Mouse (Mus musculus) cerebellum, adult 2 months (tissue): ENCODE data around the gene Hspbp1. TPM values are rescaled to one million over a fixed set of nuclear protein-coding genes. Genes with fewer than 3 reads are reported as not detected.

Experiments
- DNase-seq, 2 experiments: peaks; one replicate each; pipeline ENCODE4 v3.0.0; 2021
- H3K27ac ChIP-seq: fragments of 200-500 bp; 2 replicates; pipeline ENCODE4 v1.5.1; 2012; ENCODE audit warnings: low read length, control low read depth, inconsistent platforms; ENCODE audit not compliant: insufficient read depth
- H3K27me3 ChIP-seq: fragments of 200-500 bp; 2 replicates; pipeline ENCODE4 v1.6.1; 2012; ENCODE audit warnings: inconsistent platforms, mild to moderate bottlenecking, low read length, moderate library complexity; ENCODE audit not compliant: control insufficient read depth, insufficient read depth
- H3K4me1 ChIP-seq: fragments of 200-500 bp; 2 replicates; pipeline ENCODE4 v1.6.1; 2011; ENCODE audit warnings: low read length; ENCODE audit not compliant: control insufficient read depth, insufficient read depth
- H3K4me3 ChIP-seq: fragments of 200-500 bp; replicated peaks from 2 replicates; pipeline ENCODE3; 2011; ENCODE audit warnings: mild to moderate bottlenecking, low read depth, low read length, control low read depth; ENCODE audit not compliant: insufficient read depth
- CTCF ChIP-seq: fragments of 200-500 bp; IDR thresholded peaks from 2 replicates; pipeline ENCODE4 v1.5.1; 2011; ENCODE audit warnings: low read depth, mild to moderate bottlenecking, control low read depth, low read length, moderate library complexity, borderline replicate concordance; ENCODE audit not compliant: insufficient read depth
- POLR2A ChIP-seq: fragments of 200-500 bp; IDR thresholded peaks from 2 replicates; pipeline ENCODE4 v1.6.1; 2011; ENCODE audit warnings: low read length, control low read depth, borderline replicate concordance; ENCODE audit not compliant: insufficient read depth
- whole genome bisulfite sequencing: fragments of 180-500 bp; shearing (Covaris S2); methylation state at CpG from one replicate; pipeline ENCODE4 v1.1.7; 2018; 5-methylcytosine and 5-hydroxymethylcytosine counted together
- polyA plus RNA-seq: library from polyadenylated mRNA; depleted of rRNA; stranded (reverse); fragments of >200 nt; gene quantifications from 2 replicates; pipeline ENCODE4 v1.2.3, GENCODE M21; 2012

Hspbp1 gene
- polyA plus RNA-seq, 1 experiment, result 96.8 TPM

DNA sequence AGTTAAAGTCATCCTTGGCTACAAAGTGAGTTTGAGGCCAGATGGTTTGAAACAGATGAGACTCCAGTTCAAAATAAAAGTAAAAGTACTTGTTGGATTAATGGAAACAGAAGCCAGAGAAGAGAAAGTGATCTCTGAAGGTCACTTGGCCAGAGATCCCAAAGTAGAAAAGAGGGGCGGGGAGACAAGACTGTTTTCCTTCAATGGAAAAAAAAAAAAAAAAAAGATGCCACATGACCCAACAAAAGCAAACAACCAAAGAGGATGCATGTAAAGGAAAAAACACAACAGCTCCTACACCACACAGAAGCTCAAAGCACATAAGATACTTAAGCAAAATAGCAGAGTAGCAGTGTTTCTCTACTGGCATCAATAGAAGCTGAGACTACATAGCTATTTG lies 29.0 kb downstream of the Hspbp1 start:
- peaks cover 16% of the 10 kb centered on the region for H3K4me1 ChIP-seq
- no peak overlapping the region for H3K4me3 ChIP-seq
- 60% methylated on average over 1 of the region's 1 CpGs for WGBS
- DNase-seq, result no peak
- no peaks in the 10 kb centered on the region for H3K27me3 ChIP-seq
- TF ChIP-seq POLR2A, result no peak
- H3K27ac ChIP-seq, result no peak overlapping the region

DNA sequence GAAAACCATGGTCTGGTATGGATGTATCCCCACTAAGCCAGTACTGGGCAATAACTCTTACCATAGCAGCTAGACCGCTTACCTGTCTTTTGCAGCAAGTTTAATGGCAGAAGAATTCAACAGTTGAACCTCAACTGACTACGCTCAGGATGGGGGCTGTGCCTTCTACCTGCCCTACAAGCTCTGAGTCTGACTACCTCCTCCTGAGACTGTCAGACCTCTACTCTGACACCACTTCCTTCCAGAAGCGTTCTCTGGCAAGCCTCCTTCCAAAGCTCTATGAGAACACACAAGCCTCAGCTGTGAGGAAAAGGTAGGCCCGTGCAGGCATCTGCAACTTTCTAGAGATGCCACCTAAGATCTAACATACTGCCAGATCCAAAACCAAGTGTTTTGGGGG lies 29.5 kb downstream of the Hspbp1 start:
- peaks cover 16% of the 10 kb centered on the region for H3K4me1 ChIP-seq

DNA sequence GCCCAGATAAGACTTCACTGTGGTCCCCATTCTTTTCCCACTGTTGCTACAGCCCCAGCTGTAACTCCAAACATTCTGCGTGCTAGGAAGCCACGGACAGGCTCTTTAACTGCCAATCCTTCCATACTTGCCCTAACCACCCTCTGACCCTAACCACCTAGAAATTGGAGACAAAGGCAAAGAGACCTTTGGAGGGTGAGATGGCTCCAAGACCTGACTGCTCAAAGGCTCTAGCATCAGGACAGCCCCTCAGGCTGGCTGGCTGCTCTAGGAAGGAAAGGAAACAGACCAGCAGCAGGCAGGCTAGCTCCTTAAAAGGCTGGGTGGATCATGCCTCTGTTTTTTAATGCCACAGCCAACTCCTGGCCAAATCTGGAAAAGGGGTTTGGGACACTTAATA lies 30.6 kb downstream of the Hspbp1 start:
- Histone ChIP-seq H3K27ac (no peak overlapping the region; the same call in 1 of the 2 replicates), H3K4me1 (peaks cover 16% of the 10 kb centered on the region), H3K27me3 (no peaks in the 10 kb centered on the region), H3K4me3 (no peak overlapping the region)
- WGBS, result 73% methylated on average over 2 of the region's 2 CpGs
- TF ChIP-seq CTCF (no peak), POLR2A (no peak)
- no peak for DNase-seq

More for the DNA sequence above, 29.5 kb downstream of the Hspbp1 start:
- no peak for TF ChIP-seq POLR2A
- no peak for TF ChIP-seq CTCF
- Histone ChIP-seq H3K4me3 (no peak overlapping the region), H3K27me3 (no peaks in the 10 kb centered on the region), H3K27ac (no peak overlapping the region)
- 69% methylated on average over 4 of the region's 4 CpGs for WGBS
- no peak for DNase-seq

DNA sequence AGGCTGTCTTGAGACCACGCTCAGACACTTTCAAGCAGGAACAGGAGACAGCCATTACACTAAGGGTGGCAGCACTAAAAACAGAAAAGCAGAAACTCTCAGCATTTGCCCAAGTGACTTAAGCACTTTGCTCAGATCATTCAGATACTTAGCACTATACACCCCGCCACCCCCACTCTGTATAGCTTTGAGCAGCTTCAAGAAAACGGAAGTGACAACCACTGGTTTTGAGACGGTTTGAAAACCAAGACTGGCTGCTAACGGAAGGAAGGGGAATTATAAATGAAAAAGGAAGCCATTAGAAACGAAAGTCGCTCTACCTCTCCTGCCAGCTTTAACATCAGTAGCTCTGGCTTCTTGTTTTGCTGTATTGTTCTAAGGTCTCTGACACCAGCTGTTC lies 31.1 kb downstream of the Hspbp1 start:
- H3K27me3 ChIP-seq, result no peaks in the 10 kb centered on the region
- H3K4me3 ChIP-seq, result no peak overlapping the region
- H3K27ac ChIP-seq, result no peak overlapping the region
- H3K4me1 ChIP-seq, result peaks cover 16% of the 10 kb centered on the region
- 73% methylated on average over 7 of the region's 7 CpGs for WGBS
- TF ChIP-seq CTCF (no peak), POLR2A (no peak)
- DNase-seq, result no peak

DNA sequence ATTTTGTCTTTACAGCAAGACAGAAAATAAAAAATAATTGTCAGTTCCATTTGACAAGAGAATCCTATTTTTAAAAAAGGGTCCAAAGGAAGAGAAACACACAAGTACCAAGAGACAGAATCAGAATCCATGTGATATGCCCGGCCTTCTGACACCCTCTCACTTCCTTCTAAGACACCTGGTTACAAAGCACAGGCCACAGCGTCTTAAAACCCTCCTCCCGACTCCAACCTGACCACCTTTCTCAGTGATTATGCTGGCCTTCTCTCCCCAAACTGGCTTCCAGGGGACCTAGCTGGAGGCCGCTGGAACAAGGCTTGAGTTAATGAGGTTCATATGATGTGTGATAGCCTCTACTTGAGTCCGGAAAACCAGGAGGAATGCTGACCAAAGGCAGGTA lies 31.5 kb downstream of the Hspbp1 start:
- no peak overlapping the region for H3K27ac ChIP-seq
- no peak for DNase-seq
- H3K4me3 ChIP-seq, result no peak overlapping the region
- peaks cover 16% of the 10 kb centered on the region for H3K4me1 ChIP-seq
- WGBS, result 77% methylated on average over 5 of the region's 5 CpGs
- TF ChIP-seq POLR2A (no peak), CTCF (no peak)
- no peaks in the 10 kb centered on the region for H3K27me3 ChIP-seq

DNA sequence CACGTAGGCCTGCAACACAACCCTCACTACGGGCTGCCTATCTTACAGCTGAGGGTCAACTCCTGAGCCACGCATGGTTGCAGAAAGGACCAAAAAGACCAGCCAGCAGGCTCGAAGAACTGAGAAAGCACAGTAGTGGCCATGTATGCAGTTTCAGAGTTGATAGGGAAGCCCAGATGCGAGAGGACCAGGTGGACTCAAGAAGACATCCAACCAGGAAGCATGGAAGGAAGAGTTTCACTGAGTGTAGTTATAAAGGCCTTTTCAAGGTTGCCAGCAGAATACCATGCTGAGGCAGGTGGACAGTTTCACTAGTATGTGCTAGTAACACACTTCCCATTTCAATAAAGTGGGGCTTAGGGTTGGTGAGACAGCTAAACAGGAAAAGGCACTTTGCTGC lies 32.1 kb downstream of the Hspbp1 start:
- H3K27ac ChIP-seq, result no peak overlapping the region
- H3K4me3 ChIP-seq, result no peak overlapping the region
- no peaks in the 10 kb centered on the region for H3K27me3 ChIP-seq
- H3K4me1 ChIP-seq, result peaks cover 16% of the 10 kb centered on the region
- 84% methylated on average over 5 of the region's 5 CpGs for WGBS
- TF ChIP-seq POLR2A (no peak), CTCF (no peak)
- DNase-seq, result no peak

DNA sequence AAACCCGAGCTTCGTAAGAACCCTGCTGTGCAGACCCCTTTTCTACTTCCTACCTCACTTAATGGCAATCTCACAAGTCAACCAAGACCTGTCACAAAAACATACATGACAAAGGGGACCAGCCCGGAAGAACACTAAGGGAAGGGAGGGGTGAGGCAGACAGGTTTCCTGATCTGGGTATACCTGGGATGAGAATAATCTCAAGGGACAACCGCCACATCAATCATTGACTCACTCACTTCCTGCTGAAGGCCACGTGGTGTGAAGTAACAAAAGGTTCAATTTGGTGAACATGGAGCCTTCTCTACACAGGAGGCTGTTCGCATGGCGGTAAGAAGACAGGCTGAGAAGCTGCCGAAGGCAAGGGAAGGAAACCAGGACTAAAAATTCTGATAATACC lies 33.3 kb downstream of the Hspbp1 start:
- Histone ChIP-seq H3K4me3 (no peak overlapping the region), H3K27ac (no peak overlapping the region), H3K27me3 (no peaks in the 10 kb centered on the region), H3K4me1 (peaks cover 16% of the 10 kb centered on the region)
- TF ChIP-seq CTCF (no peak), POLR2A (no peak)
- 73% methylated on average over 8 of the region's 8 CpGs for WGBS
- no peak for DNase-seq

DNA sequence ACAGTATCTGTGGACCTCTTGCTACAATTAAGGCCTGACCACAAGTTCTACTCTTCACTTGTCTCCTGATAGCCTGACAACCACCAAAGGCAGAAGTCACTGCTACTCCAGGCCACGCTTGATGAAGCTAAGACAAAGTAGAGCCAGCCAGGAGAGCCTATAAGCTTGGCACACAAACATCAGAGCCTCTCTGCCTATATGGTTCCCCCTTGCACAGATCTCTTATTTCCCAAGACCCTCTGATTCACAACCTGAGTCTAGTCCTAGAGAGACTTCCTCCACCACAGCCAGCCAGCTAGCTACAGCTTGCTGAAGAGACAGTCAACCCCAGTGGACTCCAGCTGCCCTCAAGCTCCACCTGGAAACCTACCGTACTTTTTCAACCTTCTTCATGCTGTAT lies 36.9 kb downstream of the Hspbp1 start:
- Histone ChIP-seq H3K27me3 (no peaks in the 10 kb centered on the region), H3K4me3 (no peak overlapping the region), H3K4me1 (peaks cover 16% of the 10 kb centered on the region), H3K27ac (no peak overlapping the region)
- 59% methylated on average over 2 of the region's 2 CpGs for WGBS
- no peak for DNase-seq
- TF ChIP-seq POLR2A, result no peak
- TF ChIP-seq CTCF, result no peak
